Mouse (Mus musculus) spleen, adult 18-20 months (tissue): ENCODE data around the gene Bet1l.

Experiments used
- DNase-seq, 2 experiments: peaks; one replicate each; pipeline ENCODE4 v3.0.0; 2022; ENCODE audit warnings: mixed read lengths in 2 of 2

Gene Bet1l

DNA sequence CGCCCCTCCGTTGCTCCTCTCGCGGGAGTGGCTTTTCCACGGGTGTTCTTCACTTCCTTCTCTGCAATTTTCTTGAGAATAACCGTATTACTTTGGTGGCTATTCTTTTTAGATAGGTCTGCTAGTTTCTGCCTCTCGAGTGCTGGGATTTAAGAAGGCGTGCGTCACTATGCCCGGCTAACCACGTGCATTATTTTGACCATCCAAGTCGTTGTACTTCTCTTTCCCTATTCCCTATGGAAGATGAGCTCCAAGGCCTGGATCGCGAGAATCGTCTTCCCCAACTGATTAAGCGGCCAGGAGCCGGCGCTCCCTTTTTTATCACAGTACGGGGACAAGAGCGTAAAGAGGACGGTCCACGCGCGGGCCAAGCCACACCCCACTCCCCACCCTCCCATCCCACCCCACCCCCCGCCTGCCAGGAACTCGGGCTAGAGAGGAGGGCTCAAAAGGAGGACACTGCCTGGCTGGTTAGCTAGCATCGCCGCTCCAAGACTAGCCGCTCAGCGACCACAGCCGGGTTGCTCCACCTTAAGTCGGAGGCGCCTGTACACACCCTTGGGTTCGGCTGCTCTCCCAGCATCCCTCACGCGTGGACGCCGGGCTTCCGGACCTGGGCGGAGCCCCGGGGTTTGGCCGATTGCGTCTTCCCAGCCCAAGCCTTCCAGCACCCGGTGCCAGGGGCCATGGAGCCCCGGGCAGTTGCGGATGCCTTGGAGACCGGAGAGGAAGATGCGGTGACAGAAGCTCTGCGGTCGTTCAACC lies 410 bp downstream of the Bet1l start, which contains the start of gene Ric8a:
TSS of gene Ric8a (plus strand) at position 173 of the 765 bp plus-strand sequence.
- peak; percentile 79 to 85 for DNase-seq

DNA sequence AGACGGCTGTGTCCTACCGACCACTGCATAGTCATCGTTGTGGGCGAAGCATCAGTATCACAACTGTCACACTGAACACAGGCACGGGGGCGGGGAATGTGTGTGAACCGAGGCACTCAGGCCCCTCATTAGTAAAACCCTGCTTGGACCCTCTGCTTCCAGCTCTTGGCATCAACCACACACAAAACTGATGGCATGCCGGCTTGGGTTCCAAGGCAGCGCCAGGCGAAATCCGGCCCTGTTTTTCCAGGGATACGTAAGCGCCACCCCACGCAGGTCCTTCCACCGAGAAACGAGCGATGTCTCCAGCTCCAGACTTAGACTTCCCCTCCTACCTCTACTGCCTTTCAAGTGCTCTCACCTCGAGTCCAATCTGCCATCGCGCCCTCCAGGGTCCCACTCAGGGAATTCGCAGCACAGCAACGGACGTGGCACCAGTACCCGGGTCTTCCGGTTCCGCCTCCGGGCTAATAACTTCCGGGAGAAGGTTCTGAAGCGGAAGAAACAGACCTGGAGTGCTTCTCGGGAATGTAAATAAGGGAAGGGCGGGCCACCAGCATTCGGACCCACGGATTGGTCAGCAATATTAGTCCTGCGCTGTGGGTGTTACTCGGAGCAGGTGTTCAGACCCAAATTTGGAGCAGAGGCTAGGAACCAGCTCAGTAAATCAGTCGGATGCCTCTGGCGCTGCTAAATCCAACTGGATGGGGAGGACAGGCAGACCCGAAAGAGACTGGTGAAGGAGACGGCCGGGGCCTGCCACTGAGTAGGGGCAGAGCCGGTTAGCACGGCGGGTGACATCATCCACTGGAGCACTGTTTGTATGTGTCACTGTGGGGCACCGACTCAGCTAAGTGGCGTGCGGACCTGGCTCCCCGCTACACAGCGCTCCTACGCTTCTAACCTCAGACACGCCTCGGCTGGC lies 1.3 kb downstream of the Bet1l start, which contains the start of gene Gm45785:
TSS of gene Gm45785 (minus strand) at position 472 of the 925 bp plus-strand sequence.
- peak; percentile 66 to 67 for DNase-seq

DNA sequence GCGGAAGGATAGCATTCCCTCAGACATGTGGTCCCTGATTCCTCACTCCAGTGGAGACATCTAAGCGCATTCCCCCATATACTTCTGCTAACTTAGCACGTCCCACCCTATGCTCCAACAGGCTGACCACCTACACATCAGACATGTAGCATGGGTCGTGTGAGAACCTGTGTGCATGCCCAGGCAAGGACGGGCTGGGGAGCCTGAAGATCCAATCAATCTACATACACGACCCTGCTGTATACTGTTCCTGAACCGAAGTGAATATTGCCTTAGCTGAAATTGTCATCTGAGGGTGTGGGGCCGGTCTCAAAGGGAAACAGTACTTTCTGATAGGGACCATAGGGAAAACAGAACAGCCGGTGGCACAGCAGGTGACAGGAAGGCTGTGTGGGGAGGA lies 2.2 kb downstream of the Bet1l start:
- DNase-seq = no peak

DNA sequence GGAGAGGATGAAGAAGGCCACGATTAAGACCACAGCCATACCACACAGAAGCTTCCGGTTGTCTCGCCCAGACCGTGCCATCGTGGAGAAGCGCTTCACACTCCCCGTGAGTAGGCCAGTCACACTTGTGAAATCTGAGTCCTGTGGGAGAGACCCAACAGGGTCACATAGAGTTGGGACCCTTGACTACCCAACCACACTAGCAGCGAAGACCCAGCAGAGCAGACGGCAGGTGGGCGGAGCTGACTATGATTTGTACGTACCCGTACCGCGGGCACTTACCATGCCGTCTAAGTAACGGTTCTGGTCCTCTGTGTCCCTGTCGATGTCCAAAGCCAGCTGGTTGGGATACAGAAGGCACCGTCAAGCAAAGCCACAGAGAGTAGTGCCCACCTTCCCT lies 2.9 kb downstream of the Bet1l start:
- DNase-seq = no peak

DNA sequence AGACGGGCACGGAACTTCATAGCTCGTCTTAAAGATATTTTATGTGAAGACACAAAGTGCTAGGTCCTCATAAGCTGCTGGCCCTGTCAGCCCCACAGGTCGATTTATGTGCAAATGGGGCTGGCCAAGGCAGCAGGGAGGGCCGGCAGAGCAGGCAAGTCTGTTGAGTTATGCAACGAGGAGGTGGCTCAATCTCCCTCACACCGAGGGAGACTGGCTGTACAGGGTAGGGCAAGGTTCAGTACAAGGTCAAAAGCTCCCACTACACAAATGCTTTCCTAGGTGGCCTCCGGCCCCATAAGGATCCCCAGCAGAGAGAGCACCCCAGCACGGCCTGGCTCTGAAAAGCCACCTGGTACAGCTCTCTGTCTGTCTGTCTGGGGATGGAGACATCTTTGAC lies 4.0 kb downstream of the Bet1l start:
- DNase-seq = no peak

GRCm38 (mm10) chr7:140851916-140852315 lies 5.5 kb downstream of the Bet1l start:
- no peak for DNase-seq

DNA sequence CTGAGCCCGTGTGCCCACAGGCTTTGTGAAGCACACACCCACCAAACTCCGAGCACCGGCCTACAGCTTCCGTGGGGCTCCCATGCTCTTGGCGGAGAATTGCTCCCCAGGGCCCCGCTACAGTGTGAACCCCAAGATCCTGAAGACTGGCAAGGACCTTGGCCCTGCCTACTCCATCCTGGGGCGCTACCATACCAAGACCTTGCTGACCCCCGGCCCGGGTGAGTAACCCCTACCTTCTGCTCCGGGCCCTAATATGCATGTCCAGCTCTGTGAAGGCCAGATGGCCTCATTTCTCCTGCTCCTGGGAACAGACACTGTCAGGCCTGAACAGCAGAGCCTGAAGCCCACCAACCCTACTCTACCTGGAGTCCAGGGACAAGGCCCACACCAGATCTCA lies 8.8 kb downstream of the Bet1l start:
- DNase-seq = no peak

GRCm38 (mm10) chr7:140847755-140848580 lies 9.4 kb downstream of the Bet1l start, which contains the start of gene Odf3:
Gene Odf3, plus strand, starts transcription at chr7:140847805.
- no peak for DNase-seq

DNA sequence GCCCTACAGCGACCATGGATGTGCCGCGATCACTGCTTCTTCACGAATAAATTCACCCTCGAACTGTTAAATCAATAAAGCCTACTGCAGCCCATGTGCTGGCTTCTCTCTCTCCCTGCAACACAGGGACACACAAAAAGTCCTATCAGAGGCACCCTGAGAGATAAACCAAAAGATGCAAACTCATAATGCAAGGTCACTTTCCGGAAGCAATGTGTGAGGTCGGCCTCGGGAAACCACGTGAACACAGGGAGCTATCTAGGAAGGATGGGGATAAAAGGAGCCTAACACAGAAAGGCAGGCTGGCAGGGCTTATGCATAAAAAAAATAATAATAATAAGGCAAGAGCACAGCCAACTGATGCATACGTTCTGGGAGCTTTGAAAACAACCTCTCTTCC lies 10.7 kb downstream of the Bet1l start:
- no peak for DNase-seq

- DNase-seq = no peak
These were observed 11.7 kb downstream of the Bet1l start for GRCm38 (mm10) chr7:140845683-140846082.

GRCm38 (mm10) chr7:140844905-140845665 lies 12.3 kb downstream of the Bet1l start, which contains the start of gene Scgb1c1:
Gene Scgb1c1, plus strand, starts transcription at chr7:140845547.
- peak; percentile 73 to 93 for DNase-seq

DNA sequence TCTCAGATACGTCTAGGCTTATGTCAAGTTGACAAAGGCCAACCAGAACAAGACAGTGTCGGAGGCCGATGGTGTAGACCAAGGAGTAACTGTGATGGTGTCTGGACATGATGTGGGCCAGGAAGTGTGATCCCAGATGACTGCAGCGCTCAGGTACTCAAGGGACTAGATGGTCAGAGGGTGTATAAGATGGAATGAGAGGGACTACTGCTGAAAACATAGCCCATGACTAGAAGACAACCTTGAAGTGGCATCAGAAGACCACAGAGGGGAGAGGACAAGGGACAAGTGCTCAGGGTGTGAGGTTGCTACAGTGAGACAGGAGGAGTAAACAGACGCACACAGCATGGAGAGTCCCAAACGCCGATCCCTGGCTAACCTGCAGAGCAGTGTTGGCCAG lies 13.6 kb downstream of the Bet1l start:
- DNase-seq = no peak

- DNase-seq = no peak
These were observed 16.3 kb downstream of the Bet1l start for GRCm38 (mm10) chr7:140840750-140841735.

- no peak for DNase-seq
These were observed 17.8 kb downstream of the Bet1l start for GRCm38 (mm10) chr7:140839556-140839955.

- DNase-seq = no peak
These were observed 20.9 kb downstream of the Bet1l start for GRCm38 (mm10) chr7:140836243-140837115.

GRCm38 (mm10) chr7:140835758-140836087 lies 21.7 kb downstream of the Bet1l start:
- DNase-seq = no peak

GRCm38 (mm10) chr7:140834968-140835757 lies 22.2 kb downstream of the Bet1l start, which contains the start of gene Urah:
Gene Urah, plus strand, starts transcription at chr7:140835018.
- DNase-seq = no peak

- DNase-seq = no peak
These were observed 24.0 kb downstream of the Bet1l start for GRCm38 (mm10) chr7:140833341-140833740.

DNA sequence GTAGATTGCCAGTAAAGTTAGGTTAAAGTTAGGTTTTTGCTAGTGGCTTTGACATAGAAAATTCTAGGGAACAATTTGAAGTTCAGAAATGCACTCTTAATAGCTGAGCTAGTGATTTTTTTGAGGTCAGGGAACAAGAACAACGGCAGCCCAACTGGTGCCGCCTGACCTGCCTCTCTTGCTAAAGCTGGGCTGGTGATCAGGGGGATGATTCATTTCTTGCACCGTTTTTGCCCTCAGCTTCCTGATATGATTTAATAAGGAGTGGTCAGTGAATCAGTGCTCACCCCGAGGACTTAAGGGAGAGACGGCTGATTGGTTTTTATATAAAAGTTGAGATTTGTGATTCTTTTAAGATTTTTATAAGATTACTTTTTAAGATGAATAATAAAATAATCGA lies 25.9 kb downstream of the Bet1l start:
- DNase-seq = no peak
